Mouse (Mus musculus) retina, postnatal 7 days (tissue): Measurements from ENCODE around the gene Cd83.
A peak's percentile ranks its signal among the peaks of the same experiment; 100 is the strongest.

Experiments used
- DNase-seq: peaks from one replicate; pipeline ENCODE4 v3.0.0-alpha.2; 2012; ENCODE audit warnings: low read depth, low spot score

Gene Cd83

GRCm38 (mm10) chr13:43784725-43785711 is at the start of gene Cd83:
Cd83 (plus strand) TSS chr13:43784775.
- peak; percentile 31 for DNase-seq

GRCm38 (mm10) chr13:43739598-43740275 is 44.8 kb upstream of the Cd83 start:
- peak; percentile 71 for DNase-seq

- no peak for DNase-seq
Observed at GRCm38 (mm10) chr13:43740276-43740608, 44.3 kb upstream of the Cd83 start.

- DNase-seq = no peak
Observed at GRCm38 (mm10) chr13:43742677-43743076, 41.9 kb upstream of the Cd83 start.

- no peak for DNase-seq
Observed at GRCm38 (mm10) chr13:43744259-43744658, 40.3 kb upstream of the Cd83 start.

- no peak for DNase-seq
Observed at GRCm38 (mm10) chr13:43750301-43750700, 34.3 kb upstream of the Cd83 start.

- DNase-seq = no peak
Observed at GRCm38 (mm10) chr13:43750966-43751365, 33.6 kb upstream of the Cd83 start.

- no peak for DNase-seq
Observed at GRCm38 (mm10) chr13:43752407-43752806, 32.2 kb upstream of the Cd83 start.

- DNase-seq = no peak
Observed at GRCm38 (mm10) chr13:43753652-43754051, 30.9 kb upstream of the Cd83 start.

- no peak for DNase-seq
Observed at GRCm38 (mm10) chr13:43754455-43755128, 30.0 kb upstream of the Cd83 start.

- DNase-seq = no peak
Observed at GRCm38 (mm10) chr13:43755573-43755972, 29.0 kb upstream of the Cd83 start.

GRCm38 (mm10) chr13:43761156-43761855 is 23.3 kb upstream of the Cd83 start:
- no peak for DNase-seq

GRCm38 (mm10) chr13:43762901-43763300 is 21.7 kb upstream of the Cd83 start:
- DNase-seq = no peak

GRCm38 (mm10) chr13:43763301-43763994 is 21.1 kb upstream of the Cd83 start:
- no peak for DNase-seq

GRCm38 (mm10) chr13:43763995-43764579 is 20.5 kb upstream of the Cd83 start:
- no peak for DNase-seq

- no peak for DNase-seq
Observed at GRCm38 (mm10) chr13:43765293-43765814, 19.2 kb upstream of the Cd83 start.

GRCm38 (mm10) chr13:43766786-43767680 is 17.5 kb upstream of the Cd83 start:
- DNase-seq = no peak

GRCm38 (mm10) chr13:43773020-43773419 is 11.6 kb upstream of the Cd83 start:
- DNase-seq = no peak

- DNase-seq = no peak
Observed at GRCm38 (mm10) chr13:43773965-43774566, 10.5 kb upstream of the Cd83 start.
